Mouse (Mus musculus) CH12.LX (cell line): Measurements from ENCODE around the gene Elovl3. TPM values are rescaled to one million over a fixed set of nuclear protein-coding genes. Genes with fewer than 3 reads are reported as not detected.

ENCODE experiments used
- DNase-seq: peaks from one replicate; pipeline ENCODE4 v3.0.0-alpha.2; 2013; ENCODE audit errors: extremely low read depth
- H3K27ac ChIP-seq: 2 replicates; pipeline ENCODE4 v1.5.1; 2012; ENCODE audit warnings: low read depth, mild to moderate bottlenecking, control low read depth, moderate library complexity; ENCODE audit not compliant: insufficient read depth
- H3K27me3 ChIP-seq: replicated peaks from 2 replicates; pipeline ENCODE3; 2012; ENCODE audit warnings: inconsistent platforms
- H3K36me3 ChIP-seq, 2 experiments: replicated peaks in 1 of 2; 2 replicates each; pipeline versions ENCODE3 to v1.6.1; 2012; ENCODE audit warnings: inconsistent platforms in 1 of 2, low read length in 1 of 2, mild to moderate bottlenecking in 1 of 2, mixed read lengths in 1 of 2, moderate library complexity in 1 of 2; ENCODE audit not compliant: control insufficient read depth in 1 of 2, insufficient read depth in 1 of 2
- H3K4me1 ChIP-seq, 2 experiments: 2 replicates each; pipeline ENCODE4 v1.6.1; 2012; ENCODE audit warnings: inconsistent platforms in 1 of 2, moderate library complexity in 1 of 2; ENCODE audit not compliant: insufficient read depth in 2 of 2, control insufficient read depth in 1 of 2
- H3K4me2 ChIP-seq: 2 replicates; pipeline ENCODE4 v1.6.1; 2012; ENCODE audit warnings: low read depth, mild to moderate bottlenecking, control low read depth; ENCODE audit not compliant: poor library complexity, insufficient read depth, severe bottlenecking
- H3K4me3 ChIP-seq, 3 experiments: fragments of 150-350 bp in 1 of 3; sonication (generic) in 1 of 3; replicated peaks in 1 of 3; 2 replicates each; pipeline versions ENCODE3 to v1.5.1; 2011 to 2012; ENCODE audit warnings: low read depth in 2 of 3, low read length in 2 of 3, mild to moderate bottlenecking in 2 of 3, moderate library complexity in 2 of 3, control low read depth in 1 of 3, improper control_type of control experiment in 1 of 3, inconsistent platforms in 1 of 3, mixed read lengths in 1 of 3; ENCODE audit not compliant: poor library complexity in 1 of 3
- H3K79me2 ChIP-seq: replicated peaks from 2 replicates; pipeline ENCODE4 v1.6.1; 2012; ENCODE audit warnings: mild to moderate bottlenecking, moderate library complexity; ENCODE audit not compliant: control insufficient read depth, poor library complexity, insufficient read depth, severe bottlenecking; ENCODE audit errors: extremely low read depth
- H3K9ac ChIP-seq: 2 replicates; pipeline ENCODE4 v1.6.1; 2012; ENCODE audit warnings: low read depth, mild to moderate bottlenecking, control low read depth, moderate library complexity; ENCODE audit not compliant: insufficient read depth
- H3K9me3 ChIP-seq: replicated peaks from 2 replicates; pipeline ENCODE3; 2012; ENCODE audit warnings: low read length, inconsistent platforms, mixed read lengths
- BHLHE40 ChIP-seq: IDR thresholded peaks from 2 replicates; pipeline ENCODE4 v1.6.1; 2011; ENCODE audit warnings: mild to moderate bottlenecking, low read depth, low read length, improper control_type of control experiment
- CHD1 ChIP-seq: IDR thresholded peaks from 2 replicates; pipeline ENCODE4 v1.6.1; 2012; ENCODE audit warnings: low read depth, low read length, improper control_type of control experiment, inconsistent platforms
- CTCF ChIP-seq, 2 experiments: IDR thresholded peaks in 1 of 2; conservative IDR thresholded peaks in 1 of 2; 2 replicates each; pipeline ENCODE4 v1.5.1; 2011 to 2012; ENCODE audit warnings: low read depth in 2 of 2, low read length in 2 of 2, improper control_type of control experiment in 1 of 2, inconsistent platforms in 1 of 2, mild to moderate bottlenecking in 1 of 2, moderate library complexity in 1 of 2
- ELF1 ChIP-seq: IDR thresholded peaks from 2 replicates; pipeline ENCODE4 v1.6.1; 2014; ENCODE audit warnings: low read depth, mild to moderate bottlenecking, inconsistent platforms, low read length, improper control_type of control experiment
- ETS1 ChIP-seq: conservative IDR thresholded peaks from 2 replicates; pipeline ENCODE4 v1.6.1; 2012; ENCODE audit warnings: low read depth, mild to moderate bottlenecking, inconsistent platforms, low read length, improper control_type of control experiment, moderate library complexity
- KAT2A ChIP-seq: IDR thresholded peaks from 2 replicates; pipeline ENCODE4 v1.6.1; 2012; ENCODE audit warnings: low read length, improper control_type of control experiment, inconsistent platforms; ENCODE audit not compliant: insufficient replicate concordance
- MYC ChIP-seq: IDR thresholded peaks from 2 replicates; pipeline ENCODE4 v1.6.1; 2011; ENCODE audit warnings: low read depth, mild to moderate bottlenecking, improper control_type of control experiment, low read length
- NELFE ChIP-seq: IDR thresholded peaks from 2 replicates; pipeline ENCODE4 v1.6.1; 2011; ENCODE audit warnings: low read depth, low read length, improper control_type of control experiment
- NRF1 ChIP-seq: IDR thresholded peaks from 2 replicates; pipeline ENCODE4 v1.6.1; 2014; ENCODE audit warnings: low read depth, mild to moderate bottlenecking, inconsistent platforms, low read length, improper control_type of control experiment, moderate library complexity
- PAX5 ChIP-seq: IDR thresholded peaks from 2 replicates; pipeline ENCODE4 v1.6.1; 2012; ENCODE audit warnings: low read length, inconsistent platforms, mixed read lengths
- POLR2AphosphoS2 ChIP-seq: IDR thresholded peaks from 2 replicates; pipeline ENCODE4 v1.6.1; 2011; ENCODE audit warnings: low read depth, low read length, improper control_type of control experiment
- RAD21 ChIP-seq: IDR thresholded peaks from 2 replicates; pipeline ENCODE4 v1.6.1; 2011; ENCODE audit warnings: low read depth, mild to moderate bottlenecking, low read length, improper control_type of control experiment, moderate library complexity
- SIN3A ChIP-seq: IDR thresholded peaks from 2 replicates; pipeline ENCODE4 v1.6.1; 2012; ENCODE audit warnings: low read length, improper control_type of control experiment, inconsistent platforms
- TBP ChIP-seq: conservative IDR thresholded peaks from 2 replicates; pipeline ENCODE4 v1.6.1; 2011; ENCODE audit warnings: low read depth, low read length, improper control_type of control experiment
- TCF12 ChIP-seq: IDR thresholded peaks from 2 replicates; pipeline ENCODE4 v1.6.1; 2014; ENCODE audit warnings: low read depth, mild to moderate bottlenecking, inconsistent platforms, low read length, improper control_type of control experiment
- UBTF ChIP-seq: IDR thresholded peaks from 2 replicates; pipeline ENCODE4 v1.6.1; 2012; ENCODE audit warnings: low read depth, mild to moderate bottlenecking, inconsistent platforms, low read length, improper control_type of control experiment, moderate library complexity
- ZC3H11A ChIP-seq: IDR thresholded peaks from 2 replicates; pipeline ENCODE4 v1.6.1; 2012; ENCODE audit warnings: low read depth, mild to moderate bottlenecking, inconsistent platforms, low read length, improper control_type of control experiment
- ZMIZ1 ChIP-seq: IDR thresholded peaks from 2 replicates; pipeline ENCODE4 v1.6.1; 2012; ENCODE audit warnings: low read depth, mild to moderate bottlenecking, inconsistent platforms, low read length, improper control_type of control experiment
- dilution Hi-C: fragments of 300-500 bp; cut with MboI; formaldehyde crosslinking; loops from 2 replicates; pipeline ENCODE4 v1.14.3; 2020; ENCODE audit warnings: low sequenced_read_pairs; ENCODE audit not compliant: extremely low pct_unique_long_range_greater_than_20kb, extremely low pct_ligation_motif_present
- in situ Hi-C: fragments of 300-500 bp; cut with MboI; formaldehyde crosslinking; loops from 3 replicates; pipeline ENCODE4 v1.14.3; 2019; ENCODE audit warnings: low sequenced_read_pairs, low pct_ligation_motif_present, low pct_unique_long_range_greater_than_20kb, mixed read lengths
- polyA plus RNA-seq: library from polyadenylated mRNA; unstranded; fragments of >175 nt; gene quantifications from 2 replicates; pipeline ENCODE4 v1.2.1, GENCODE M21; 2012; ENCODE audit warnings: low read depth; ENCODE audit not compliant: insufficient read length
- total RNA-seq, 2 experiments: library from RNA; depleted of rRNA; stranded (reverse); fragments of 300-350 nt in 1 of 2; fragments of >200 nt in 1 of 2; gene quantifications; 2 replicates each; pipeline ENCODE4 v1.2.3; 2012 to 2014

The Elovl3 gene
- total and polyA plus RNA-seq, 3 experiments: not detected

DNA sequence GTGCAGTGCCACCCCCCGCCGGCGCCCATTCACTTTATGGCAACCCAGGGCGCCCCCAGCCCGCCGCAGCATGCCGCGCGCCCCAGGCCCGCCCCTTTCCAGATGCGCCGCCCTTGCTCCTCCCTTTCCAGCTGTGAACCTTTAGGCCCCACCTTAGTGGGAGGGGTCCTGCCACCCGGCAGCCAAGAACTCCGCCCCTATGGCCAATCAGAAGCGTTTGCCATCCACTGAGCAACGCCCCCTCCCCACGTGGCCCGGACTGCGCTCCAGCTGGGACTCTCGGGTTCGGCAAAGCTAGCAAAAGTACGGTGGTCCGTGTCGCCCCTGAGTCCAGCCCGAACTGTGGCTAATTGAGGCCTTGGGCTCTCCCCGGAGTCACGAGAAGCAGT, 16.7 kb downstream of the Elovl3 start (continued):
- TF ChIP-seq TBP (no peak), POLR2AphosphoS2 (no peak), ZC3H11A (no peak), NELFE (no peak), NRF1 (no peak), UBTF (no peak), SIN3A (peak; percentile 92), ETS1 (no peak), TCF12 (no peak), ZMIZ1 (no peak), RAD21 (no peak), MYC (0 out of 2 replicates have a peak, but pooled peaks have one; percentile 47), CHD1 (no peak), PAX5 (no peak), BHLHE40 (no peak), CTCF (conservative IDR thresholded peaks at IDR 0.05 in 1 of 2, IDR thresholded peaks at IDR 0.05 in 1 of 2; ENCODE audit: low read depth in 2 of 2, low read length in 2 of 2) (no peak), KAT2A (no peak), ELF1 (peak; percentile 14; the same call in 1 of the 2 replicates)
- TF ChIP-seq, all 38 proteins: peak for 7

GRCm38 (mm10) chr19:46149091-46149490, 17.4 kb downstream of the Elovl3 start:
- no peak for TF ChIP-seq TCF12
- TF ChIP-seq TBP: no peak
- no peak for TF ChIP-seq MYC
- dilution Hi-C loops: no loop called here
- Histone ChIP-seq H3K9ac (no peak overlapping the region), H3K79me2 (peaks cover 13% of the 10 kb centered on the region), H3K4me1 (peaks cover 5 to 24% of the 10 kb centered on the region in 2 experiments), H3K4me3 (no peak overlapping the region), H3K27me3 (peaks cover 67% of the 10 kb centered on the region), H3K36me3 (no peaks in the 10 kb centered on the region), H3K27ac (no peak overlapping the region), H3K4me2 (peak overlapping the region; percentile 87; the same call in 1 of the 2 replicates), H3K9me3 (peaks cover 3% of the 10 kb centered on the region)
- DNase-seq: no peak
- in situ Hi-C loops: no loop called here
